Mouse (Mus musculus): ENCODE measurements around the gene Gm11549.
A peak's percentile ranks its signal among the peaks of the same experiment; 100 is the strongest.

Gm11549 gene

GRCm38 (mm10) chr3:36478776-36479175 lies 42.8 kb downstream of the Gm11549 start:
- no peak for DNase-seq (ENCODE audit: low spot score)

- DNase-seq (ENCODE audit: low spot score), result no peak
These were observed 45.1 kb downstream of the Gm11549 start for GRCm38 (mm10) chr3:36476261-36477155.

GRCm38 (mm10) chr3:36475532-36476087 lies 46.0 kb downstream of the Gm11549 start, which contains the start of the genes Anxa5 and 1810062G17Rik:
Gene Anxa5 (minus strand): TSS chr3:36475894.
Gene 1810062G17Rik (plus strand): TSS chr3:36475937.
- DNase-seq (ENCODE audit: low spot score), result peak; percentile 99

GRCm38 (mm10) chr3:36474938-36475483 lies 46.6 kb downstream of the Gm11549 start:
- DNase-seq (ENCODE audit: low spot score), result peak; percentile 41

- no peak for DNase-seq (ENCODE audit: low spot score)
These were observed 47.2 kb downstream of the Gm11549 start for GRCm38 (mm10) chr3:36474421-36474820.

GRCm38 (mm10) chr3:36473222-36473621 lies 48.4 kb downstream of the Gm11549 start:
- DNase-seq (ENCODE audit: low spot score), result no peak

- no peak for DNase-seq (ENCODE audit: low spot score)
These were observed 49.8 kb downstream of the Gm11549 start for GRCm38 (mm10) chr3:36471856-36472255.

GRCm38 (mm10) chr3:36468871-36469270 lies 52.7 kb downstream of the Gm11549 start:
- peak; percentile 22 for DNase-seq (ENCODE audit: low spot score)

- DNase-seq (ENCODE audit: low spot score), result peak; percentile 78
These were observed 54.0 kb downstream of the Gm11549 start for GRCm38 (mm10) chr3:36467632-36468031.

GRCm38 (mm10) chr3:36465538-36465937 lies 56.1 kb downstream of the Gm11549 start:
- DNase-seq (ENCODE audit: low spot score), result no peak
